Mouse (Mus musculus): Measurements from ENCODE around the gene Capns2. TPM values are rescaled to one million over a fixed set of nuclear protein-coding genes. Genes with fewer than 3 reads are reported as not detected.

Gene Capns2
- polyA plus RNA-seq, 1 experiment, result 0.66 TPM

- H3K4me1 ChIP-seq (replicated peaks; ENCODE audit: control insufficient read depth, insufficient read depth, low read length), result peaks cover 5% of the 10 kb centered on the region; the same call in 1 of the 2 replicates
- H3K27ac ChIP-seq (ENCODE audit: control insufficient read depth, insufficient read depth, low read length), result no peak overlapping the region
- H3K27me3 ChIP-seq (ENCODE audit: control insufficient read depth, insufficient read depth, low read length), result no peaks in the 10 kb centered on the region; the same call in 1 of the 2 replicates
- no peak for DNase-seq
- 93% methylated on average over 14 of the region's 14 CpGs for WGBS
- H3K4me3 ChIP-seq (ENCODE audit: control insufficient read depth, insufficient read depth, low read length), result no peak overlapping the region
- H3K36me3 ChIP-seq (ENCODE audit: control insufficient read depth, insufficient read depth, low read length), result no peaks in the 10 kb centered on the region
- TF ChIP-seq POLR2A (IDR thresholded peaks at IDR 0.05; ENCODE audit: control insufficient read depth, extremely low read depth, insufficient read depth, low read length, poor library complexity), result no peak
These were observed 42.6 kb upstream of the Capns2 start for GRCm38 (mm10) chr8:92858475-92859182.

GRCm38 (mm10) chr8:92861977-92862376, 39.2 kb upstream of the Capns2 start:
- Histone ChIP-seq H3K4me3 (ENCODE audit: control insufficient read depth, insufficient read depth, low read length) (no peak overlapping the region), H3K36me3 (ENCODE audit: control insufficient read depth, insufficient read depth, low read length) (no peaks in the 10 kb centered on the region), H3K4me1 (replicated peaks; ENCODE audit: control insufficient read depth, insufficient read depth, low read length) (no peaks in the 10 kb centered on the region), H3K27me3 (ENCODE audit: control insufficient read depth, insufficient read depth, low read length) (no peaks in the 10 kb centered on the region), H3K27ac (ENCODE audit: control insufficient read depth, insufficient read depth, low read length) (no peak overlapping the region)
- DNase-seq, result no peak
- TF ChIP-seq POLR2A (IDR thresholded peaks at IDR 0.05; ENCODE audit: control insufficient read depth, extremely low read depth, insufficient read depth, low read length, poor library complexity) (no peak), CTCF (IDR thresholded peaks at IDR 0.05; ENCODE audit: borderline replicate concordance, control insufficient read depth, extremely low read depth, insufficient read depth, low read length, poor library complexity) (no peak)
- WGBS, result 90% methylated on average over 1 of the region's 1 CpGs

- Histone ChIP-seq H3K4me3 (ENCODE audit: control insufficient read depth, insufficient read depth, low read length) (no peak overlapping the region), H3K36me3 (ENCODE audit: control insufficient read depth, insufficient read depth, low read length) (no peaks in the 10 kb centered on the region), H3K4me1 (replicated peaks; ENCODE audit: control insufficient read depth, insufficient read depth, low read length) (no peaks in the 10 kb centered on the region), H3K27ac (ENCODE audit: control insufficient read depth, insufficient read depth, low read length) (no peak overlapping the region), H3K27me3 (ENCODE audit: control insufficient read depth, insufficient read depth, low read length) (no peaks in the 10 kb centered on the region)
- TF ChIP-seq POLR2A (IDR thresholded peaks at IDR 0.05; ENCODE audit: control insufficient read depth, extremely low read depth, insufficient read depth, low read length, poor library complexity) (no peak), CTCF (IDR thresholded peaks at IDR 0.05; ENCODE audit: borderline replicate concordance, control insufficient read depth, extremely low read depth, insufficient read depth, low read length, poor library complexity) (no peak)
- DNase-seq, result no peak
- WGBS, result 90% methylated on average over 7 of the region's 7 CpGs
These were observed 30.9 kb upstream of the Capns2 start for GRCm38 (mm10) chr8:92870281-92870680.

- DNase-seq, result no peak
- H3K4me3 ChIP-seq (ENCODE audit: control insufficient read depth, insufficient read depth, low read length), result no peak overlapping the region
- no peaks in the 10 kb centered on the region for H3K4me1 ChIP-seq (replicated peaks; ENCODE audit: control insufficient read depth, insufficient read depth, low read length)
- H3K27me3 ChIP-seq (ENCODE audit: control insufficient read depth, insufficient read depth, low read length), result no peaks in the 10 kb centered on the region
- TF ChIP-seq POLR2A (IDR thresholded peaks at IDR 0.05; ENCODE audit: control insufficient read depth, extremely low read depth, insufficient read depth, low read length, poor library complexity) (no peak), CTCF (IDR thresholded peaks at IDR 0.05; ENCODE audit: borderline replicate concordance, control insufficient read depth, extremely low read depth, insufficient read depth, low read length, poor library complexity) (no peak)
- 95% methylated on average over 10 of the region's 10 CpGs for WGBS
- H3K27ac ChIP-seq (ENCODE audit: control insufficient read depth, insufficient read depth, low read length), result no peak overlapping the region
- H3K36me3 ChIP-seq (ENCODE audit: control insufficient read depth, insufficient read depth, low read length), result no peaks in the 10 kb centered on the region
These were observed 29.0 kb upstream of the Capns2 start for GRCm38 (mm10) chr8:92872063-92872759.

- H3K27me3 ChIP-seq (ENCODE audit: control insufficient read depth, insufficient read depth, low read length), result no peaks in the 10 kb centered on the region
- H3K36me3 ChIP-seq (ENCODE audit: control insufficient read depth, insufficient read depth, low read length), result no peaks in the 10 kb centered on the region
- TF ChIP-seq POLR2A (IDR thresholded peaks at IDR 0.05; ENCODE audit: control insufficient read depth, extremely low read depth, insufficient read depth, low read length, poor library complexity) (no peak), CTCF (IDR thresholded peaks at IDR 0.05; ENCODE audit: borderline replicate concordance, control insufficient read depth, extremely low read depth, insufficient read depth, low read length, poor library complexity) (no peak)
- 48% methylated on average over 10 of the region's 10 CpGs for WGBS
- H3K27ac ChIP-seq (ENCODE audit: control insufficient read depth, insufficient read depth, low read length), result no peak overlapping the region
- DNase-seq, result no peak
- H3K4me3 ChIP-seq (ENCODE audit: control insufficient read depth, insufficient read depth, low read length), result no peak overlapping the region
- H3K4me1 ChIP-seq (replicated peaks; ENCODE audit: control insufficient read depth, insufficient read depth, low read length), result no peaks in the 10 kb centered on the region
These were observed 25.4 kb upstream of the Capns2 start for GRCm38 (mm10) chr8:92875795-92876194.

- no peaks in the 10 kb centered on the region for H3K27me3 ChIP-seq (ENCODE audit: control insufficient read depth, insufficient read depth, low read length)
- H3K4me3 ChIP-seq (ENCODE audit: control insufficient read depth, insufficient read depth, low read length), result no peak overlapping the region
- DNase-seq, result no peak
These were observed 20.0 kb upstream of the Capns2 start for GRCm38 (mm10) chr8:92881247-92881646.

More at GRCm38 (mm10) chr8:92881247-92881646, 20.0 kb upstream of the Capns2 start:
- Histone ChIP-seq H3K27ac (ENCODE audit: control insufficient read depth, insufficient read depth, low read length) (no peak overlapping the region), H3K36me3 (ENCODE audit: control insufficient read depth, insufficient read depth, low read length) (no peaks in the 10 kb centered on the region), H3K4me1 (replicated peaks; ENCODE audit: control insufficient read depth, insufficient read depth, low read length) (no peaks in the 10 kb centered on the region)
- TF ChIP-seq CTCF (IDR thresholded peaks at IDR 0.05; ENCODE audit: borderline replicate concordance, control insufficient read depth, extremely low read depth, insufficient read depth, low read length, poor library complexity) (no peak), POLR2A (IDR thresholded peaks at IDR 0.05; ENCODE audit: control insufficient read depth, extremely low read depth, insufficient read depth, low read length, poor library complexity) (no peak)
- WGBS, result 85% methylated on average over 4 of the region's 4 CpGs

Data from thymus, adult 2 months (tissue).